7 mouse cellular contexts compared by ENCODE assay signal in genomic region chr9:122018782-122019395, GRCm38 (mm10). TPM values are rescaled to one million over a fixed set of nuclear protein-coding genes. Genes with fewer than 3 reads are reported as not detected.
DNase-seq lines count a peak whose midpoint lies in the region; ATAC-seq and TF ChIP-seq lines count a peak whose summit lies in the region.

No protein-coding gene starts in this region.

- no peaks in the 10 kb centered on the region for H3K9me3 ChIP-seq in lung, embryonic 16.5 days (ENCODE audit: control insufficient read depth, low read length)

- peak; percentile 21 for DNase-seq in CD4-positive helper T cell, adult 2 months (ENCODE audit: low read depth, low spot score)
- peak; percentile 56 for DNase-seq in R1 (ENCODE audit: low read depth, low spot score)
- peak; percentile 79 for DNase-seq in embryo, embryonic 11 days
- DNase-seq in heart, adult 2 months: peak; percentile 62 to 71
- DNase-seq in kidney, adult 2 months: peak; percentile 85
- DNase-seq in right cerebral cortex, adult 2 months (ENCODE audit: low spot score in 2 of 2): peak; percentile 71 to 79

- intact Hi-C loops in heart, adult 2 months (cut with DNase I): loop anchor here (1.0 to 10.0 kb wide), 4 partner anchors 166 to 296 kb away; no protein-coding TSS in a partner anchor

- peaks cover 30% of the 10 kb centered on the region for H3K4me1 ChIP-seq in heart, adult 2 months (ENCODE audit: control insufficient read depth, insufficient read depth, low read length)
- peaks cover 28% of the 10 kb centered on the region for H3K4me1 ChIP-seq in kidney, adult 2 months (ENCODE audit: control insufficient read depth, insufficient read depth, low read length)
- peaks cover 17% of the 10 kb centered on the region for H3K4me1 ChIP-seq in lung, embryonic 16.5 days (replicated peaks; ENCODE audit: control insufficient read depth, insufficient read depth, low read length)

- WGBS in heart, adult 2 months: 7% methylated on average over 8 of the region's 8 CpGs
- 5% methylated on average over 8 of the region's 8 CpGs for WGBS in kidney, adult 2 months
- WGBS in lung, embryonic 16.5 days: 7% methylated on average over 8 of the region's 8 CpGs

- no peak overlapping the region for H3K4me3 ChIP-seq in heart, adult 2 months
- H3K4me3 ChIP-seq in kidney, adult 2 months (ENCODE audit: insufficient read depth, low read depth, low read length): no peak overlapping the region
- H3K4me3 ChIP-seq in lung, embryonic 16.5 days (ENCODE audit: low read length): no peak overlapping the region

- peak overlapping the region; percentile 19; the same call in 1 of the 2 replicates for H3K4me2 ChIP-seq in lung, embryonic 16.5 days (ENCODE audit: low read depth, low read length)

- H3K9ac ChIP-seq in heart, adult 2 months (ENCODE audit: low read depth, low read length): 0 out of 2 replicates have a peak overlapping the region, but pooled peaks have one; percentile 51
- H3K9ac ChIP-seq in lung, embryonic 16.5 days (ENCODE audit: low read length): peak overlapping the region; percentile 21; the same call in 1 of the 2 replicates

- 0 out of 2 replicates have a peak, but pooled peaks have one; percentile 21 for TF ChIP-seq EP300 in heart, adult 2 months (IDR thresholded peaks at IDR 0.05; ENCODE audit: insufficient read depth, low read depth, low read length)

- no peaks in the 10 kb centered on the region for H3K79me2 ChIP-seq in heart, adult 2 months (replicated peaks; ENCODE audit: control insufficient read depth, insufficient read depth, low read length)

- TF ChIP-seq CTCF in heart, adult 2 months (IDR thresholded peaks at IDR 0.05): peak; percentile 80
- TF ChIP-seq CTCF in kidney, adult 2 months (conservative IDR thresholded peaks at IDR 0.05; ENCODE audit: insufficient read depth, insufficient read length, low read depth, low read length): peak; percentile 47

- peak; percentile 53 for ATAC-seq in lung, embryonic 16.5 days (ENCODE audit: low read depth)

- H3K27ac ChIP-seq in heart, adult 2 months: peak overlapping the region; percentile 58
- H3K27ac ChIP-seq in kidney, adult 2 months (ENCODE audit: insufficient read depth, low read depth, low read length): peak overlapping the region; percentile 40; the same call in 1 of the 2 replicates
- H3K27ac ChIP-seq in lung, embryonic 16.5 days (ENCODE audit: low read length): peak overlapping the region; percentile 10; the same call in 1 of the 2 replicates

- TF ChIP-seq POLR2A in heart, adult 2 months (IDR thresholded peaks at IDR 0.05; ENCODE audit: insufficient read depth, low read depth, low read length): no peak
- TF ChIP-seq POLR2A in kidney, adult 2 months (IDR thresholded peaks at IDR 0.05; ENCODE audit: low read depth, low read length): no peak

- H3K27me3 ChIP-seq in heart, adult 2 months (ENCODE audit: control insufficient read depth, insufficient read depth, low read length): no peaks in the 10 kb centered on the region
- no peaks in the 10 kb centered on the region for H3K27me3 ChIP-seq in kidney, adult 2 months (replicated peaks; ENCODE audit: control insufficient read depth, insufficient read depth, low read length)
- no peaks in the 10 kb centered on the region for H3K27me3 ChIP-seq in lung, embryonic 16.5 days (ENCODE audit: control insufficient read depth, insufficient read depth, low read depth, low read length)

- H3K36me3 ChIP-seq in heart, adult 2 months (ENCODE audit: control insufficient read depth, insufficient read depth, low read length): peaks cover 4% of the 10 kb centered on the region
- no peaks in the 10 kb centered on the region for H3K36me3 ChIP-seq in kidney, adult 2 months (ENCODE audit: control insufficient read depth, insufficient read depth, low read length)
- no peaks in the 10 kb centered on the region for H3K36me3 ChIP-seq in lung, embryonic 16.5 days (ENCODE audit: control insufficient read depth, insufficient read depth, low read length)

RNA-seq across cellular contexts. Expression of gene Pomgnt2, which starts 22.0 kb away (rescaled TPM):
- total RNA-seq in heart, adult 2 months (2021): 10 to 100 TPM; 14.0 to 15.3 TPM
- 21.0 and 21.4 TPM in 2 replicates for polyA plus RNA-seq in heart, adult 2 months (2012; rRNA removed)
- polyA plus RNA-seq in kidney, adult 2 months (2012; rRNA removed): 16.7 and 20.6 TPM in 2 replicates
- polyA plus RNA-seq in lung, embryonic 16.5 days (2015; fragmentation: Nextera tagmentation; extraction: Ambion mirVana): 11.5 and 12.1 TPM in 2 replicates

Comparison
In these comparisons a context has a peak if more than half of its experiments do, and no peak if none do; other contexts are left out.
1. DNase-seq: peak in every context shown above with its lines; median percentile 85 in kidney, adult 2 months; 79 in embryo, embryonic 11 days; 75 in right cerebral cortex, adult 2 months; 66 in heart, adult 2 months; 56 in R1; 21 in CD4-positive helper T cell, adult 2 months.